Mouse (Mus musculus) hematopoietic multipotent progenitor cell, adult 10-12 weeks (in vitro differentiated cells): ENCODE data around the gene Mllt3. TPM values are rescaled to one million over a fixed set of nuclear protein-coding genes. Genes with fewer than 3 reads are reported as not detected.

Source experiments
- polyA plus RNA-seq: library from polyadenylated mRNA; stranded (reverse); fragments of >175 nt; gene quantifications from 2 replicates; pipeline ENCODE4 v1.2.3, GENCODE M21; 2012; ENCODE audit warnings: low replicate concordance

Mllt3 gene
- 10.8 and 16.6 TPM in 2 replicates for polyA plus RNA-seq

DNA sequence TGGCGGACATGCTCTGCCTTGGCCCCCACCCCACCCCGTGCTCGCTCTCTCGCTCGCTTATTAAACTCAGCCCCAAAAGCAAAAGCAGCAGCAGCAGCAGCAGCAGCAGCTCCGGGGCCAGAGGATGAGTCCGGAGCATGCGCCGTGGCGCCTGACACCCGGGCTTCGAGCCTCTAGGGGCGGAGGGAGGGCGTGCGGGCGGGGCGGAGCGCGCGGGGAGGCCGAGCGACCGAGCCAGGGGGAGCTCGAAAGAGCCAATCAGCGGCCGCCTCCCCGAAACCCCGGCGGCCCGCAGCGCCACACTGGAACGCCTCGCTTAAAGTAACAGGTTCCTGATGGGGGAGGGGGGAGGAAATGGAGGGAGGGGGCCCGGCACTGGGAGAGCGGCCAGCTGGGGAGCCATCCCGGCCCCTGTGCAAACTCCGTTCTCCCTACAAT lies at the start of gene Mllt3:
Gene Mllt3, minus strand, starts transcription at position 149 of the 438 bp plus-strand sequence.

Other genes starting within 250 kb of the Mllt3 start
- gene Focad, start 61.3 kb upstream of the Mllt3 start, polyA plus RNA-seq = 1.6 and 2.7 TPM in 2 replicates